Mouse (Mus musculus) forebrain, embryonic 14.5 days (tissue): ENCODE measurements around the gene Alg5. TPM values are rescaled to one million over a fixed set of nuclear protein-coding genes. Genes with fewer than 3 reads are reported as not detected.
"Not testable (repeated sequence)": the region's sequence is repeated elsewhere in the genome, so short reads cannot be mapped to it uniquely, and the experiment has no call there.

Experiments
- ATAC-seq: fragments of 200-750 bp; cut with Nextera tagmentation; 2 replicates; pipeline ENCODE4 v1.8.0; 2017; ENCODE audit warnings: mild to moderate bottlenecking, moderate library complexity
- DNase-seq: peaks from one replicate; pipeline ENCODE4 v3.0.0-alpha.2; 2015; ENCODE audit warnings: low spot score
- H3K27ac ChIP-seq: fragments of 300-500 bp; sonication (generic); 2 replicates; pipeline ENCODE4 v1.5.1; 2014; ENCODE audit warnings: low read depth, mild to moderate bottlenecking, control low read depth, low read length, moderate library complexity
- H3K27me3 ChIP-seq: fragments of 300-500 bp; sonication (generic); replicated peaks from 2 replicates; pipeline ENCODE4 v1.6.1; 2014; ENCODE audit warnings: low read length, control low read depth, mixed read lengths; ENCODE audit not compliant: control insufficient read depth, insufficient read depth
- H3K36me3 ChIP-seq: fragments of 300-500 bp; sonication (generic); 2 replicates; pipeline ENCODE4 v1.6.1; 2014; ENCODE audit warnings: low read length, control low read depth; ENCODE audit not compliant: control insufficient read depth, insufficient read depth
- H3K4me1 ChIP-seq: fragments of 300-500 bp; sonication (generic); 2 replicates; pipeline ENCODE4 v1.6.1; 2014; ENCODE audit warnings: antibody characterized with exemption, low read length, control low read depth; ENCODE audit not compliant: control insufficient read depth, insufficient read depth
- H3K4me2 ChIP-seq: fragments of 300-500 bp; sonication (generic); 2 replicates; pipeline ENCODE4 v1.6.1; 2014; ENCODE audit warnings: mild to moderate bottlenecking, control low read depth, low read length
- H3K4me3 ChIP-seq: fragments of 300-500 bp; sonication (generic); 2 replicates; pipeline ENCODE4 v1.5.1; 2014; ENCODE audit warnings: low read depth, low read length, control low read depth
- H3K9ac ChIP-seq: fragments of 300-500 bp; sonication (generic); 2 replicates; pipeline ENCODE4 v1.6.1; 2014; ENCODE audit warnings: mild to moderate bottlenecking, low read length, control low read depth, moderate library complexity
- H3K9me3 ChIP-seq: fragments of 300-500 bp; sonication (generic); replicated peaks from 2 replicates; pipeline ENCODE4 v1.6.1; 2016; ENCODE audit warnings: low read length, control low read depth, mixed read lengths; ENCODE audit not compliant: control insufficient read depth
- WGBS: fragments of 180-500 bp; shearing (Covaris S2); extraction: QIAGEN DNeasy Blood & Tissue Kit; methylation state at CpG from one replicate; pipeline ENCODE4 v1.1.7; 2014; 5-methylcytosine and 5-hydroxymethylcytosine counted together
- polyA plus RNA-seq: library from polyadenylated mRNA; unstranded; fragments of >200 nt; fragmentation: Nextera tagmentation; extraction: Ambion mirVana; gene quantifications from 2 replicates; pipeline ENCODE4 v1.2.1, GENCODE M21; 2014

The Alg5 gene
- 55.8 and 60.2 TPM in 2 replicates for polyA plus RNA-seq

DNA sequence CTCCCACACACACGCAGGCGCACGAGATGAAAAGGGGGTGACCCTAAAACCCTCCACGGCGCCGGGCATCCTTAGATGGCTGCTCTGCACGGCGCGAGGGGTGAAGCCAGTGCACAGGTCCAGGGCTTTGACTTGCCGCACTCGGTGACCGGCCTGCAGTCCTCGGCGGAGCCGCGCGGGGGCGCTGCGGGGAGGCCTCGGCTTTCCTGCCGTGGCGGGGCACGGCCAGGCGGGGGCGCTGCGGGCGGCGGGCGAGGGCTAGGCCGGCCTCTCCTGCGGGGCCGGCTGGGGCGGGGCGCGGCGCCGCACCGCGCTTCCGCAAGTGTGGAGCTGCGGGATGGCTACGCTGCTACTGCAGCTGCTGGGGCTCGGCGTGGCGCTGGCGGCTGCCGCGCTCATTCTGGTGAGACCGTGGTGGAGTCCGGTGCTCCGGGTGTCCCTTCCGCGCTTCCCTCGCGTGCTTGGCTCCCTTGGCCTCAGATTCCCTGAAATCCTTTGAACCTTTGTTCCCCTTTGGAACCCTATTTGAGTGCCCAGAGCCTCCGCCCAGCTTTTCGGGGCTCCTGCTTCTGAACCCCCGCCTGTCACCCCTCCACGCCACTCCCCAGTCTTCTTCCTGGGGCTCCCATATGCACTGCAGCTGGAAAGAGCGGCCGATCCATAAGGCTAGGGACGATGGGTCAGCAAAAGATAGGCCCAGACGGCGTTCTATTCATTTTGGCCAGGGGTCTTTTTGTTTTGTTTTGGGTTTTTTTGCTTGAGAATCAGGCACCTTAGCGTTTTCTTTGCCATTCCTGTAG, at the start of gene Alg5, which contains the start of gene Exosc8:
Alg5 (plus strand) TSS at position 293 of the 800 bp plus-strand sequence.
Exosc8 (minus strand) TSS at position 147 of the 800 bp plus-strand sequence.
- Histone ChIP-seq H3K27ac (peak within 1 kb of the TSS; percentile 98), H3K27me3 (no peaks in the 10 kb centered on the region), H3K36me3 (peaks cover 46% of the 10 kb centered on the region), H3K9ac (peak within 1 kb of the TSS; percentile 90), H3K4me2 (peak within 1 kb of the TSS; percentile 81), H3K4me1 (0 out of 2 replicates have a peak, but pooled peaks cover 7% of the 10 kb centered on the region), H3K4me3 (peak within 1 kb of the TSS; percentile 87), H3K9me3 (no peaks in the 10 kb centered on the region)
- peak; percentile 87 for DNase-seq
- WGBS = under 1% methylated on average over 59 of the region's 65 CpGs
- peak; percentile 94 for ATAC-seq

DNA sequence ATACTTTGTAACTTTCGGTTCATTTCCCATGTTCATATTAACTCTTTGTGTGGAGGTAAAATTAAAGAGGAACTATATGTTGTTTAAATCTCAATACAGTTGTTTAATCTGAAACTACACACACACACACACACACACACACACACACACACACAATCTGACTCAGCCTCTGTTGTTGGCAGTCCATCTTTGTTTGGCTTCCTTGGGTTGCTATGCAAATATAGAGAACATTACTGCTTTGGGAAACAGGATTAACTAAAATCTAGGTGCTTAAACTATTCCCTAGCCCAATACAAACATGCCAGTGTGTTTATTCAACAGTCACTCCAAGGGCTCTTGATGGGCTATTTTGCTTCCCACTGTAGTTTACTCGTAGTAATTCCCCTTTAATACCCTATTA, 48.1 kb upstream of the Alg5 start:
- Histone ChIP-seq H3K36me3 (no peaks in the 10 kb centered on the region), H3K27me3 (no peaks in the 10 kb centered on the region), H3K9me3 (no peaks in the 10 kb centered on the region), H3K9ac (no peak overlapping the region), H3K4me1 (no peaks in the 10 kb centered on the region), H3K27ac (no peak overlapping the region), H3K4me3 (no peak overlapping the region), H3K4me2 (no peak overlapping the region)
- no peak for ATAC-seq
- WGBS = 56% methylated on average over 2 of the region's 2 CpGs
- DNase-seq = no peak

DNA sequence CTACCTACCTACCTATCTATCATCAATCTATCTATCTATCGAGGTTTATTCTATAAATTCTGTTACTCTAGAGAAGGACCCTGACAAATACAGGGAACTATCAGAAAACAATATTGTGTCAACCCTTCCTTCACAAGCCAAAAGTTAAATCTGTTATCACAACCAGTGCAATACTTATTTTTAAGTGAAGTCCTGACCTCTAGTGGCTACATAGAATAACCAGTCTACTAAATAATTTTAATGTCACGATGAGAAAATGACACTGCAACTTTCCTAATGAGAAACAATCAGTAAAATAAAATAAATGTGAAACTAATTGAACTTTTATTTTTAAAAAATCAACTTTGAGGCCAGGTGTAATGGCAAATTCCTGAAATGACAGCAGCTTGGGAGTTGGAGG, 46.2 kb upstream of the Alg5 start:
- Histone ChIP-seq H3K27ac (no peak overlapping the region), H3K9me3 (no peaks in the 10 kb centered on the region), H3K4me1 (no peaks in the 10 kb centered on the region), H3K27me3 (no peaks in the 10 kb centered on the region), H3K36me3 (no peaks in the 10 kb centered on the region), H3K9ac (no peak overlapping the region), H3K4me3 (no peak overlapping the region), H3K4me2 (no peak overlapping the region)
- ATAC-seq (no peak), DNase-seq (peak; percentile 68)
- 53% methylated on average over 2 of the region's 2 CpGs for WGBS

DNA sequence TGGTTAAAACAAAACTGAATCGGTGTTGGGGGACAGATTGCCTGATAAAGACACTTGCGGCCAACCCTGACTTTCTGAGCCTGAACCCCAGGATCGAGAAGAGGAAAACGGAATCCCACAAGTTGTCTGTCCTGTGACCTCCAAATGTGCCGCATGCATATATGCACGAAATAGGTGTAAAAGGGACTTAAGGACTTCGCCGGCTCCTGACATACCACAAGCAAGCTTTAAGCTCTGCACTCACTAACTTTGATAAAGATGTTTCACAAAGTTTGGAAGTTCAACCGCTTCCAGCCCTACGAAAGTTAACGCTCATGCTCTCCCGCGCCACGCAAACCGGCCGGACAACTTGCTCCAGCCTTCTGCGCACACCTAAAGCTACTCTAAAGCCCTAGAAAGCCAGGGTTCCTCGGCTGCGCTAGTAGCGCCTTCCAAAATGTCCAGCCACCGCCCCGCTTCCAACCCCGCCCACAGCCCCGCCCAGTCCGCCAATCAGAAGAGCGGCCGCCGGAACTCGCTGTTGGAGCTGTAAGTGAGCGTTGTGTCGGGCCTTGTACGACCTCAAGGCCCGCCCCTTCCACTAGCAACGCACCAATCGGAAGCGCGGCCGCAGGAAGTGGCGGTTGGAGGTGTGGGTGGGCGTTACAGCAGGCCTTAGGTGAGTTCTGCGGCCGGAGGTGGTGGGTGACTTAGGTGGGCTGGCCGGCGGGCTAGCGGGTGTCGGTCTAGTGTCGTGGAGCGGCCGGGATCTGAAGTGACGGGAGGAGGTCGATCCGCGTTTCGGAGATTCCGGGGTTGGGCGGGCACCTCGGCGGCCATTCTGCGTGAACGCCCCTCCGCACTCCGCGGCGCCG, 42.9 kb upstream of the Alg5 start, which contains the start of gene Supt20:
Supt20 (plus strand) TSS at position 606 of the 854 bp plus-strand sequence.
- ATAC-seq (peak; percentile 100), DNase-seq (peak; percentile 98)
- Histone ChIP-seq H3K4me1 (no peaks in the 10 kb centered on the region), H3K27ac (peak within 1 kb of the TSS; percentile 59), H3K4me3 (peak within 1 kb of the TSS; percentile 69), H3K9me3 (no peaks in the 10 kb centered on the region), H3K4me2 (peak within 1 kb of the TSS; percentile 69), H3K9ac (peak within 1 kb of the TSS; percentile 73), H3K36me3 (peaks cover 20% of the 10 kb centered on the region), H3K27me3 (no peaks in the 10 kb centered on the region)
- 2% methylated on average over 65 of the region's 65 CpGs for WGBS

DNA sequence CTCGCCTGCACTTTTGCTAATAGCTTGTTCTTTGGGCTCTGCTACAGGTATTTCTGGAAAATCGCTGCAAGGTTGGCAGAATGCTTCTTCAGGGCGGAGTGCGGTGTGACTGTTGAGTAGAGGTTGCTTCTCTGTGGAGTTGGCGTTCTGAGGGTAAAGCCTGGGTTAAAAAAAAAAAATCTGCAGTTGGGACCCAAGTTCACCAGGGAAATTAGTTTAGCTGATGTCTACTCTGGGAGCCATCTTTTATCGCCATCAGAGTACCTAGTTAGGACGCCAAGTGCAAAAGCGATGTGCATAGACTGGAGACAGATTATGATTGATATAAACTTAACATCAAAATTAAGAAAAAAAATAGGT, 42.3 kb upstream of the Alg5 start:
- peaks cover 23% of the 10 kb centered on the region for H3K36me3 ChIP-seq
- peak overlapping the region; percentile 59 for H3K27ac ChIP-seq
- peak overlapping the region; percentile 61 for H3K4me2 ChIP-seq
- no peaks in the 10 kb centered on the region for H3K4me1 ChIP-seq
- WGBS = under 1% methylated on average over 8 of the region's 8 CpGs
- H3K4me3 ChIP-seq = peak overlapping the region; percentile 69
- DNase-seq (no peak), ATAC-seq (no peak; the same call in 1 of the 2 replicates)
- H3K9ac ChIP-seq = peak overlapping the region; percentile 73
- H3K27me3 ChIP-seq = no peaks in the 10 kb centered on the region
- no peaks in the 10 kb centered on the region for H3K9me3 ChIP-seq

DNA sequence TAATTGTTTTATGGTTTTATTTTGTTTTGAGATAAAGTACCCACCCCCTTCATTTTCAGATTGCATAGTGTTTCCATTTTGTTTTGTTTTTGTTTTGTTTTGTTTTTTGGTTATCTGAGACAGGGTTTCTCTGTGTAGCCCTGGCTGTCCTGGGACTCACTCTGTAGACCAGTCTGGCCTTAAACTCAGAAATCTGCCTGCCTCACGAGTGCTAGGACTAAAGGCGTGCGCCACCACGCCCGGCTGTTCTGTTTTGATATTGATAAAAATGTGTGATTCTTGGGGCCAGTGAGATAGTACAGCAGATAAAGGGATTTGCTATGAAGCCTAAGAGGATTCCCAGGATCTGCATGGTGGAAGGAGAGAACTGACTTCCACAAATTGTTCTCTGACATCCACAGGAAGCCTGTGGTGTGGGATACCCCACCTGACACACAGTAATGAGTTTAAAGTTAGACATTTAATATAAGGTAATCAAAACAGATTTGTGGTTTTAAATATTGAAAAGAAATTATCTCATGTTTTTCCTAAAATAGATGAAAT, 35.5 kb upstream of the Alg5 start:
- Histone ChIP-seq H3K36me3 (peaks cover 60% of the 10 kb centered on the region), H3K4me2 (no peak overlapping the region), H3K4me1 (no peaks in the 10 kb centered on the region), H3K4me3 (no peak overlapping the region), H3K9ac (no peak overlapping the region), H3K27ac (no peak overlapping the region), H3K9me3 (no peaks in the 10 kb centered on the region), H3K27me3 (no peaks in the 10 kb centered on the region)
- ATAC-seq (no peak), DNase-seq (no peak)
- 93% methylated on average over 5 of the region's 5 CpGs for WGBS

DNA sequence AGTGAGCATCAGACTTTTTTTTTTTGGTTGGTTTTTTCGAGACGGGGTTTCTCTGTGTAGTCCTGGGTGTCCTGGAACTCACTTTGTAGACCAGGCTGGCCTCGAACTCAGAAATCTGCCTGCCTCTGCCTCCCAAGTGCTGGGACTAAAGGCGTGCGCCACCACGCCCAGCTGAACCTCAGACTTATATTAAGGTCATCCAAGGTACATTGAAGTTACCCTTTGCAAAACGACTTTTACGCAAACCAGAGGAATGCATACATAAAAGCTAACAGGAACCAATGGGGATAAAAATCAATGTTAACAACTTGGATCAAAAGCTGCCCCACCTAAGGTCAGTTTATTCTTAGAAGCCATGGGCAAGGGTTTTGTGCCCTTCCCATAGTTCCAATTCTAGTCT, 31.2 kb upstream of the Alg5 start:
- not testable (repeated sequence) for H3K9me3 ChIP-seq, H3K4me3 ChIP-seq, H3K4me1 ChIP-seq, H3K27ac ChIP-seq, DNase-seq, H3K27me3 ChIP-seq, H3K4me2 ChIP-seq, H3K9ac ChIP-seq, ATAC-seq
- peaks cover 64% of the 10 kb centered on the region for H3K36me3 ChIP-seq
- WGBS = 96% methylated on average over 8 of the region's 8 CpGs

DNA sequence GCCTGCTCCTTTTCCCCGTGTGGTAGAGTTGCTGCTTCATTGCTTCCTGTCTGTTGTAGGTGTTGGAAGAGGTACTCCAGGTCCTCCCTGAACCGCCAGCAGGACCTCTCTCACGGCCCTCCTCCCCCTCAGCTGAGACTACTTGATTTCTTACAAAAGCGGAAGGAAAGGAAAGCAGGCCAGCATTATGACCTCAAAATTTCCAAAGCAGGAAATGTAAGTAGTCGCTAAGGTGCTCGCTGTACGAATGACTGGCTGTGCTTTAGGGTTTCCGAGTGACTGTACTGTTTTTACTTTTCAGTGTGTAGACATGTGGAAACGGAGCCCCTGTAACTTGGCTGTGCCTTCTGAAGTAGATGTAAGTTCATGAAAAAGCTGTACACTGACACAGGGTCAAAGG, 26.4 kb upstream of the Alg5 start:
- DNase-seq (no peak), ATAC-seq (no peak)
- Histone ChIP-seq H3K4me2 (no peak overlapping the region), H3K27me3 (no peaks in the 10 kb centered on the region), H3K4me1 (no peaks in the 10 kb centered on the region), H3K9ac (no peak overlapping the region), H3K4me3 (no peak overlapping the region), H3K36me3 (peaks cover 77% of the 10 kb centered on the region), H3K27ac (no peak overlapping the region), H3K9me3 (no peaks in the 10 kb centered on the region)
- WGBS = 91% methylated on average over 9 of the region's 9 CpGs
